Mouse (Mus musculus): ENCODE results near the gene Sned1.

Gene Sned1

DNA sequence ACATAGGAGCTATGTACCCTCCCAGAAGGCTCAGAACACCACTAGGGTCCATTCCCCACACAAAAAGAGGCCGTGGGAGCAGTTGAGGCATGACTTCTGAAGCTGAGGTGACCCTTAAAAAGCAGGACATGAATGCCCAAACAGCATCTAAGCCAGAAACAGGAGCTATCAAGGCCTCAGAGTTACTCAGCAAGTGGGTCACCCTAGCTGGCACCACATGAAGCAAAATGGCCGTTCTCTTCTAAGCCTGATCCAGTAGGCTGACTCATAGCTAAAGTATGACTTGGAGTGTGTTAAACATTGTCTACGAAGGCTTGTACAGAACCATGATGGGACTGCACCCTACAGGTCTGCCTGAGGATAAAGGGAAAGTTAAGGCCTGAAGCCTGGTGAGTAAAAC is 90.8 kb downstream of the Sned1 start:
- DNase-seq = no peak

DNA sequence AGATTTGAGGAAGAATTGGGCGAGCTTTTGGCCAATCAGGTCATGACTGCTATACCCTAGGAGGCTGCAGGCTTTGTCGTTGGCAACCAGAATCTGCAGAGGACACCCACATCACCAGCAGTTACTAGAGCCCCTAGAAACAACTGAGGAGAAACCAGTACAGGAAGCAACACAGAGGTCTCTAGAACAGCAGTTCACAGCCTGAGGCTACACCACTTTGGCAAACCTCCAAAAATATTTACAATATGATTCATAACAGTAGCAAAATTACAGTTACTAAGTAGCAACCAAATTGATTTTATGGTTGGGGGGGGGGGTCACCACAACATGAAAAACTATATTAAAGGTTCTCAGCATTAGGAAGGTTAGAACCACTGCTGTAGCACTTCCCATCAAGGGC is 99.0 kb downstream of the Sned1 start:
- DNase-seq = no peak

DNA sequence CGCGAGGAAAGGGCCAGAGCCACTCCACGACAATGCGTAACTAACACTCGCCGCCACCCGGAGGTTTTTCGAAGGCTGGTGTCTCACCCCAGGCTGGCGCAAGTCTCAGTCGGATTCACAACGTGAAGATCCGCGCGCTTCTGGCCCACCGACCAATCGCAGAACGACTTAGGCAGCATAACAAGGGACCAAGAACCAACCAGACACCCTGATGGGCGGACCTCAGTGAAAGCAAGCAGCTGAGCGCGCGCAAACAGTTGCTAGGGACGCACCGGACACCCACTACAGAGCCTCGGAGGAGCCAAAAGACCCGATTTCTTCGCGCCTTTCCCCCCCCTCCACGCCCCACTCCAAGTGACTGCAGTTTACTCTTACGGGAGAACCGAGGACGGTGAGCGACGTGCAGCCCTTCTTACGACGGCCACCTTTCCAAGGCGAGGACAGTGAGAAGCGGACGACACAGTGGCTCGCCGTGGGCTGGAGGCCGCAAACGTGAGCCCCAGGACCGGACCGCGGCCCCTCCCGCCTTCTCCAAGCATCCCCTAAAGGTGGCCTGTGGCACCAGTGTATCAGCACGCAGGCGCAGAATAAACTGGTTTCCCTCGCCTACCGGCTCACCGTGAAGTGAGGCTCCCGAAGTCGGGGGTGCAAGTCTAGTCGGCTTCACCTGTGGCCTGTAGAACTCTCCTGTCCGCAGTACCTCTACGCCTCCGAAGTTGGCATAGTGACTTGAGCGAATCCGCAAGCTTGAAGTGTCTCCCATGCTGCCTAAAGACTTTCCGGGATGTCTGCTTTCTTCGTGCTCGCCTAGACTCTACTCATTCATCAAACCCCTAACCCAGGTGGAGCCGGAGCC is 107.2 kb downstream of the Sned1 start, which contains the start of the genes Ppp1r7 and Pask:
Gene Ppp1r7, plus strand, starts transcription at position 207 of the 856 bp plus-strand sequence.
Gene Pask, minus strand, starts transcription at position 835 of the 856 bp plus-strand sequence.
- DNase-seq = peak; percentile 100

DNA sequence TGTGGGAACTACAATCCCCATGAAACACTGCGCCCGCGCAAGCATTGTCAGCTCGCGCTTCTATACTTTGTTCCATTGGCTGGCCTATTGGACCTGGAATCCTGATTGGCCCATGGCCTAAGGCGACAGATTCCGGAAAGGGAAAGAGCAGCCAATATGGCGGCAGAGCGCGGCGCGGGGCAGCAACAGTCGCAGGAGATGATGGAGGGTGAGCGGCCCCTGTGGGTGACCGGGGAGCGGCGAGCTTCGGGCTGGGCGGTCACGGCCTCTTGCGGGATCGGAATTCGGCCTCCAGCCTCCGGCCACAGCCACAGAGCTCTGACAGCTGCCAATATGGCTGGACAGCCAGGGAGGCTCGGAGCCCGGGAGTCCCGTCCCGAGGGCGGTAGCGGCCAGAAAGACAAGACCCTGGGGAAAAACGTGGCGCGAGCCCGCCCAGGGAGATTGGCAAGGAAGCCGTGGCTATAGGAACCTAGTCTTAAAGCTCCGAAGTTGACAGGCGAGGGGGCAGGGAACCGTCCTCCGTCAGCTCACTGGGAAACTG is 107.9 kb downstream of the Sned1 start:
- DNase-seq = peak; percentile 100

DNA sequence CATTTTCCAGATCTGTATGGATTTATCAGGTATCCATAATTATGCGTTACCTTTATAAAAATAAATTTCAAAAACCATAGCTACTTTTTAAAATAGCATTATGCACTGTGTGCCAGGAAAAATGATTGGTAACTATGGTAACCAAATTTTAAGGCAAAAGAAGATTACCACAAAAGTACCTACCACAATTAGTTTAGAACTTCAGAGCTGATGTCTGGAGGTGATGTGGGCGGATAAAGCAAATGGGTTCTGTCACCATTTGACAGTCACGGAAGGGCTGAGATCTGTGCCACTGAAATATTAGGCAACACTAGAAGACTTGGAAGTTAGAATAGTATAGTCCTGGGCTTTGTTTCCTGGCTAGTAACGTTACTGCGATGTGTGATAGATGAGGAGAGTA is 111.5 kb downstream of the Sned1 start:
- DNase-seq = no peak

DNA sequence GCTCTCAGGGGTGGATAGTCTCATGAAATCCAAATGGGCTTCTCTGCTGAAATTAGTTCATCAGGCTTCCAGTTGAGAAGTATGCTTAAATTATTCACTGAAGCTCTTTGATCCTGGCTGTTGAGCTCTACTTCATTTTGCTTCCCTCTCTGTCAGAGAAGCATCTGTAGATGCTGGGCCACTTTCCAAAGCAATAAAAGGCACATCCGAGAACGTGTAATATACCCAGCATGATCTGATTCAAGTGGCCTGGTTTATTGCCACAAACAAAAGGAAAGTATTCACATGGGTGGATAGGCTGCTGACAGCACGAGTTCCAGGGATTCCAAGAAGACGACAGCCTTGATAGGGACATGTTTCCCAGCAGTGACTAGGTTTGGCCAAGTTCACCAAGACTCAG is 114.1 kb downstream of the Sned1 start:
- DNase-seq = no peak
